Mouse (Mus musculus): ENCODE data around the gene H2-M10.6. TPM values are rescaled to one million over a fixed set of nuclear protein-coding genes. Genes with fewer than 3 reads are reported as not detected.
"Not testable (repeated sequence)": the region's sequence is repeated elsewhere in the genome, so short reads cannot be mapped to it uniquely, and the experiment has no call there.

H2-M10.6 gene
- total RNA-seq (2021) = not detected

DNA sequence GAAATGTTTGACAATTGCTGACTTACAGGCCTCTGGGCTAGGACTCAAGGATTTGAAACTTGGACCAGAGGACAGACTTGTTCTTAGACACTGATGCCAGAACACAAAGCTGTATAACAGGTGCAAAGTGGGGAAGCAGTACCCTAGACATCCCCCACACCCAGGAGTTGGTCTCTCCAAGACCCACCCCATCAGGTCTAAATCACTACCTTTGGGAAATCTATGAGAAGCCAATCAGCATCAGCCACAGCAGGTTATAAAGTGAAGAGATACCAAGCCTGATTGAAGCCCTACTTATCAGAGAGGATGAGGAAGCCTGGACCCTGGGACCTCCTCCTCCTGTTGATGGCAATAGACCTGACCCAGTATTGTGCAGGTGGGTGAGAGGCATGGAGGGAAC lies at the start of gene H2-M10.6:
Gene H2-M10.6 (plus strand): TSS at position 301 of the 400 bp plus-strand sequence.
- no peak for DNase-seq
- intact Hi-C loops (cut with DNase I) = no loop called here

DNA sequence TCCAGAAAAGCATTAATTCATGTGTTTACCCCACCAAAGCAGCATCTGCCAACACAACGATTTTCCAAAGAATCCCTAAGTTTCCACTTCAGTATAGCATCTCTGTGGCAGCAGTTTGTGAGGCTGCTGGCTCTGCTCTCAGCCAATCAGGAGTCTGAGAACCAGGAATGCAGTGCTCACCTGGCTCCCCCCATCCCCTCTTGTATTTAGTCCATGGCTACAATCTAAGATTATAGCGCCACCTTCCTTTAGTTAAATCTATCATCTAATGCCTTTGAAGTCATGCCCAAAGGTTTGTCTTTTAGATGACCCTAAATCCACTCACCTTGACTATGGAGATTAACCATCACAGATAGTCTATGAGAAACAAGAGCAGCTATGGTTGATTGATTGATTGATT lies 48.2 kb upstream of the H2-M10.6 start:
- intact Hi-C loops (cut with DNase I) = no loop called here
- DNase-seq = no peak

DNA sequence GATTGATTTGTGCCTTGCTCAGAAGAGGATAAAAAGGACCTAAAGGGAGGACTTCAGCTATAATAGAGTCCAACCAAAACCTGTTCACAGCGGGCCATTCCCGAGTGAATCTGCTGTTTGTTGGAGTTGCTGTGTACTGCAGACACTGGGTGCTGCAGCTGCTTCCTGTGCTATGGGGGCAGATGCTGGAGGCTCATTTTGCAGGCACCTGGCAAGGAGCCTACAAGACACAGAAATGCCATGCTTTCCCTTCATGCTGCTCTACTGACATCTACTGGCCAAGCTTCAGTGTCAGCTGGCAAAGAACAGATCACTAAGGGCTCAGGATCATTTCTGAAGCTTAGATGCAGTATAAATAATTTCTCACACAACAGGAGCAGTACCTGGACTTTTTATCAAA lies 47.7 kb upstream of the H2-M10.6 start:
- DNase-seq = peak; percentile 72
- intact Hi-C loops (cut with DNase I) = not testable (repeated sequence)

DNA sequence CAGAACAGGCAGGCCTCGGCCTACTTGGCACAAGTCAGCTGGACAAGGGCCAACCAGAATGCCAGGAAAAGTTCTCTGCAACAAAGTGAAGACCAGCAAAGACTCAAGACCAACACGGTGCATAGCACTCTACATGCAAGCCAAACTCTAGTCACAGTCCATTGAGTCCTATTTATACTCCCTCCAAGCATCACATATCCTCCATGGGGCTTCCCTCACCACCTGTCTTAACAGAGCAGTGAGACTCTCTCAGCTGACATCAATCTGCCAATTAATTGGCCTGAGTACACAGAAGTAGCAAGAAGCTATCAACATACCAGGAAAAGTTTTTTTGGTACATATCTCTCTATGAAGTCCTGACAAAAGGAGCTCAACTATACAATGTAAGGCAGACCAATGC lies 46.6 kb upstream of the H2-M10.6 start:
- DNase-seq; intact Hi-C loops (cut with DNase I): not testable (repeated sequence)

DNA sequence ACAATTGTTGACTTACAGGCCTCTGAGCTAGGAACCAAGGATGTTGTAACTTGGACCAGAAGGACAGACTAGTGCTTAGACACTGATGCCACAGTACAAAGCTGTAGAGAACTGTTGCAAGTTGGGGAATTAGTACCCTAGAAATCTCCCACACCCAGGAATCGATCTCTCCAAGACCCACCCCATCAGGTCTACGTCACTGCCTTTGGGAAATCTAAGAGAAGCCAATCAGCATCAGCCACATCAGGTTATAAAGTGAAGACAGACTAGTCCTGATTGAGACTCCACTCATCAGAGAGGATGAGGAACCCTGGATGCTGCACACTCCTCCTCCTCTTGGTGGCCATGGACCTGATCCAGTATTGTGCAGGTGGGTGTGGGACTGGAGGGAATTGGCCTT lies 39.4 kb upstream of the H2-M10.6 start, which contains the start of gene H2-M10.5:
Gene H2-M10.5 (plus strand): TSS at position 301 of the 400 bp plus-strand sequence.
- intact Hi-C loops (cut with DNase I); DNase-seq: not testable (repeated sequence)

DNA sequence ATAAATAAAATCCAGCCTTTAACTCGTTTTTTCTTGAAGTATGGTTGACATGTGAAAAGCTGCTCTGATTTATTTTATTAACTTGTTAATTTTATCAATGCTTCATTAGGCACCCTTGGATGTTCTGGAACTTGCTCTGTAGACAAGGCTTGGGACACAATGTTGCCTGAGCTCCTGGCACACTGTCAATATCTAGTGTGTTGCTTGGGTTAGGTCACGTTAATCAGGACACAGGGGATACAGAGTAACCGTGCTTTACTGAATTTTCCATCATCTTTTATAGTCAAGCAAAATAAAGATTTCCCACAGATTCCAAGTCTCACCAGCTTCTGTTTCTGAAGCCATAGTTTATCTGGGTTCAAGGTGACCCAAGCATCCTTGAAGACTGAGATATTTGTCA lies 30.4 kb upstream of the H2-M10.6 start:
- intact Hi-C loops (cut with DNase I) = no loop called here
- DNase-seq = no peak

DNA sequence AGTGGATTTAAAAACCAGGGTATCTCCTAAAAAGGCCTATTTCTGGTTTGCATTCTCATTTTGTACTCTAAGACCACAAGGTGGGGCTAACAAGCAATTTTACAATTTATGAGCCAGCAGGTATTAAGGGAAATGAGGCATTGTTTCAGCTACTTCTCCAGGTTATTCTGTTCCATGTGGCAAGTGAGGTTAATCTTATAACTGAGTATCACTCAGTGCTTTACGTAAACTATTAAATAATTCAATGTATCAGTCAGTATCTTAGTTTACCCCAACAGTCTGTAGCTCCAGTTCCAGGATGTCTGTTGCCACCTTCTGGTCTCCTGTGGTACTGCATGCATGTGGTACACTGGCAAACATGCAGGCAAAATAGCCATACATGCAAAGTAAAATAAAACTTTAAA lies 25.5 kb upstream of the H2-M10.6 start:
- intact Hi-C loops (cut with DNase I) = not testable (repeated sequence)
- peak; percentile 32 for DNase-seq

DNA sequence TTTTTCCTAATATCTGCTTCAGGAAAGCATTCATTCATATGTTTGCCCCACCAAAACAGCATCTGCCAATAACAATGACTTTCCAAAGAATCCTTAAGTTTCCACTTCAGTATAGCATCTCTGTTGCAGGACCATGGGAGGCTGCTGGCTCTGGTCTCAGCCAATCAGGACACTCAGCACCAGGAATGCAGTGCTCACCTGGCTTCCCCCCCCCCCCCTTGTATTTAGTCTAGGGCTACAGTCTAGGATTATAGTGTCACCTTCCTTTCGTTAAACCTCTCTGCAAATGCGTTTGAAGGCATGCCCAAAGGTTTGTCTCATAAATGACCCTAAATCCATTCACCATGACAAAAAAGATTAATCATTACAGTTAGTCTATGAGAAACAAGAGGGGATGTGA lies 23.6 kb upstream of the H2-M10.6 start:
- intact Hi-C loops (cut with DNase I) = no loop called here
- no peak for DNase-seq

DNA sequence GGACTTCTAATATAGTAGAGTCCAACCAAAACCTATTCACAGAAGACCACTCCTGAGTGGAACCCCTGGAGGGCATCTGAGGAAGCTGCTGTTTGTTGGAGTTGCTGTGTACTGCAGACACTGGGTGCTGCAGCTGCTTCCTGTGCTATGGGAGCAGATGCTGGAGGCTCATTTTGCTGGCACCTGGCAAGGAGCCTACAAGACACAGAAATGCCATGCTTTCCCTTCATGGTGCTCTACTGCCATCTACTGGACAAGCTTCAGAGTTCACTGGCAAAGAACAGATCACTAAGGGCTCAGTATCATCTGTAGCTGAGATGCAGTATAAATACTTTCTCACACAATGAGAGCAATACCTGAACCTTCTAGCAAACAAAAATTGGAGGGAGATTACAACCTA lies 23.2 kb upstream of the H2-M10.6 start:
- intact Hi-C loops (cut with DNase I) = not testable (repeated sequence)

DNA sequence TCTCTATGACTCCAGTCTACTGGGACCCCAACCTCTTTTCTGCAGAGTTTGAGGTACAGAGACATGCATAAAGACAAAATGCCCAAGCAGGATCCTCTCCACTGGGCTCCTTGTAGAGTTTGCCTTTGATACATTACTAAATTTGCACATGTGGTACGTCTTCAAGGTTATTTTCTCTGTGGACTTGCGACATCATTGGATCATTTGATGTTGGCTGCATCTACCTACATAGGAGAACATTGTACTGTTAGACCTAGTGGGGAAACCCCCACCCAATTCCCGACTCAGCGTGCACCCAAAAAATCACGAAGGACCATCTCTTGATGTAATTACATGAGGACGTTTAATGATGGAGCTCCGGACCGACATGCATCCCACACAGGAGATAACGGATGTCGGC lies 12.5 kb upstream of the H2-M10.6 start:
- DNase-seq = no peak
- intact Hi-C loops (cut with DNase I) = no loop called here

More for the DNA sequence above, 23.2 kb upstream of the H2-M10.6 start:
- DNase-seq = peak; percentile 87

DNA sequence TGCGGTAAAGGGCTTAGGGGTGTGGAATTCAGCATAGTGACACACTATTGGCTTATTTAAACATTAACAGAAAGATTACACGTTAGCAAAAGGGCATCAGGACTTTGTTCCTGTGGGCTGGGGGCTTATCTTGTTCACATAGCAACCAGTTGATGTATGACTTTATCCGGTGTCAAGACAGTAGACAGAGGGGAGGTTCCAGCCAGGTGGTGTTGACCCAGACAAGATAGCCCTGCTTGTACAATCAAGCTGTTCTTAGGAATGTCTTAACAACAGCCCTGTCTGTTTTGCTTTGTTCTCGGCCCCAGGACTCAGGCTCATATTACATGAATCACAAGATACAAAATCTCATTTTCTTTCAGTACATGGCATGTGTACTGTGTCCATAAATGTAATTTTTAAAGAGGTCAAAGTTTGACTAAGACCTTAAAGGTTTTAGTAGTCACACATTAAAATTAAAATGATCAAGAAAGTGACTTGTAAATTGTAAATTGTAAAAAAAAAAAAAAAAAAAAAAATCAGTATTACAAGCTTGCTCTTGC lies 12.0 kb upstream of the H2-M10.6 start:
- DNase-seq = not testable (repeated sequence)
- intact Hi-C loops (cut with DNase I) = loop anchor here (10.0 kb wide), 1 partner anchor 445 kb away; no protein-coding TSS in a partner anchor

DNA sequence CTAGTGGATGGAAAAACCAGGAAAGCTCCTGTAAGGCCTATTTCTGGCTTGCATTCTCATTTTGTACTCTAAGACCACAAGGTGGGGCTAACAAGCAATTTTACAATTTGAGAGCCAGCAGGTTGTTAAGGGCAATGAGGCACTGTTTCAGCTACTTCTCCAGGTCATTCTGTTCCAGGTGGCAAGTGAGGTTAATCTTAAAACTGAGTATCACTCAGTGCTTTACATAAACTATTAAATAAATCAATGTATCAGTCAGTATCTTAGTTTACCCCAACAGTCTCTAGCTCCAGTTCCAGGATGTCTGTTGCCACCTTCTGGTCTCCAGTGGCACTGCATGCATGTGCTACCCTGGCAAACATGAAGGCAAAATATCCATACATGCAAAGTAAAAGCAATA lies 12.0 kb downstream of the H2-M10.6 start:
- intact Hi-C loops (cut with DNase I) = no loop called here
- peak; percentile 52 for DNase-seq

DNA sequence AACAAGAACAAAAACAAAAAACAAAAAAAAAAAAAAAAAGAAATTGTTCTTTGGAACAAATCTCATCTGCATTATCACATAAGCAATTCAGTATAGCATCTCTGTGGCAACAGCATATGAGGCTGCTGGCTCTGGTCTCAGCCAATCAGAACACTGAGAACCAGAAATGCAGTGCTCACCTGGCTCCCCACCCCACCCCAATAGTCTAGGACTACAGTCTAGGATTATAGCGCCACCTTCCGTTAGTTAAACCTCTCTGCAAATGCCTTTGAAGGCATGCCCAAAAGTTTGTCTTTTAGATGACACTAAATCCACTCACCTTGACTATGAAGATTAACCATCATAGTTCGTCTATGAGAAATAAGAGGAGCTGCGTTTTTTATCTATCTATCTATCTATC lies 13.6 kb downstream of the H2-M10.6 start:
- DNase-seq = peak; percentile 18

DNA sequence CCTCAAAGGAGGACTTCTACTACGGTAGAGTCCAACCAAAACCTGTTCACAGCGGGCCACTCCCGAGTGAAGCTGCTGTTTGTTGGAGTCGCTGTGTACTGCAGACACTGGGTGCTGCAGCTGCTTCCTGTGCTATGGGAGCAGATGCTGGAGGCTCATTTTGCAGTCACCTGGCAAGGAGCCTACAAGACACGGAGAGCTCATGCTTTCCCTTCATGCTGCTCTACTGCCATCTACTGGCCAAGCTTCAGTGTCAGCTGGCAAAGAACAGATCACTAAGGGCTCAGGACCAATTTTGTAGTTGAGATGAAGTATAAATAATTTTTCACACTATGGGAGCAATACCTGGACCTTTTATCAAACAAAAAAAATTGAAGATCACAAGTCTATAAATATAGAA lies 14.0 kb downstream of the H2-M10.6 start:
- peak; percentile 93 for DNase-seq
- intact Hi-C loops (cut with DNase I) = not testable (repeated sequence)

More for the DNA sequence above, 13.6 kb downstream of the H2-M10.6 start:
- intact Hi-C loops (cut with DNase I) = no loop called here

DNA sequence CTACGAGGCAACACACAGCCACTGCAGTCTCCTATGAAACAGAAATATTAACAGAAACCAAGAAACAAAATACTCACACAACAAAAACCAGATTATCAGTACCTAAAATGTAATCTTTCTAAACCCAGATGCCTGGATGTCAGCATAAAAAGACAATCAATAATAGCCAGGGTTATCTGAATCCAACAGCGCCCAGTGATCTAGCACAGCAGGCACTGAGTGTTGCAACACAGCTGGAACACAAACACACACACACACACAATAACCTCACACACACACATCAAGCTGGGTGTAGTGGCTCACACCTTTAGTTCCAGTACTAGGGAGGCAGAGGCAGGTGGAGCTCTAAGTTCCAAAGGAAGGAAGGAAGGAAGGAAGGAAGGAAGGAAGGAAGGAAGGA lies 16.5 kb downstream of the H2-M10.6 start:
- no peak for DNase-seq
- intact Hi-C loops (cut with DNase I) = no loop called here

DNA sequence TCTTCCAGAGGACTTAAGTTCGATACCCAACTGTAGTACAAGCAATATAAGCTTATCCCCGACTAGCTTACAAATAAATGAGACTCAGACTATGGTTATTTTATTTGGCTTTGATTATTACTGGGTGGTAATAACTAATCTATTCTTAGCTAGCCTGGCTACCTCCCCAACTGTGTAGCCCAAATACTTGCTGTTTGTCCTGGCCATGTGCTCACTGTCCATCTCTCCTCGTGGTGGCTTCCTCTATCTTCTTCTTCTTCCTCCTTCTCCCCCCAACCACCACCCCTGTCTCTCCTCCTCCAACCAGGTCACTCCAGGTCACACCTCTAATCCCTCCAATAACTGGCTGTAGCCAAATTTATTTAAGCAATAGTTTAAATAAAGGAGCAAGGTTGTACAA lies 18.5 kb downstream of the H2-M10.6 start:
- no peak for DNase-seq
- intact Hi-C loops (cut with DNase I) = no loop called here

DNA sequence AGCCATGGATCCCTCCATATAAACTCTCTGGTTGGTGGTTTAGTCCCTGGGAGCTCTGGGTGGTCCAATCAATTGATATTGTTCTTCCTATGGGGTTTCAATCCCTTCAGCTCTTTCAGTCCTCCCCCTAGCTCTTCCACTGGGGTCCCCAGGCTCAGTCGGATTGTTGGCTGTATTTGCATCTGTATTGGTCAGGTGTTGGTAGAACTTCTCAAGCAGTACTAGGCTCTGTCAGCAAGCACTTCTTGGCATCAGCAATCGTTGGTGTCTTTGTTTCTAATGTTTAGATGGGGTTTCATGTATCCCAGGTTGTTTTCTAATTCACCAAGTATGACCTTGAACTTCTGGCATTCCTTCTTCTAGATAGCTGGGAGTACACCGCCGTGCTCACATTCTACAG lies 20.7 kb downstream of the H2-M10.6 start:
- no peak for DNase-seq
- intact Hi-C loops (cut with DNase I) = no loop called here

DNA sequence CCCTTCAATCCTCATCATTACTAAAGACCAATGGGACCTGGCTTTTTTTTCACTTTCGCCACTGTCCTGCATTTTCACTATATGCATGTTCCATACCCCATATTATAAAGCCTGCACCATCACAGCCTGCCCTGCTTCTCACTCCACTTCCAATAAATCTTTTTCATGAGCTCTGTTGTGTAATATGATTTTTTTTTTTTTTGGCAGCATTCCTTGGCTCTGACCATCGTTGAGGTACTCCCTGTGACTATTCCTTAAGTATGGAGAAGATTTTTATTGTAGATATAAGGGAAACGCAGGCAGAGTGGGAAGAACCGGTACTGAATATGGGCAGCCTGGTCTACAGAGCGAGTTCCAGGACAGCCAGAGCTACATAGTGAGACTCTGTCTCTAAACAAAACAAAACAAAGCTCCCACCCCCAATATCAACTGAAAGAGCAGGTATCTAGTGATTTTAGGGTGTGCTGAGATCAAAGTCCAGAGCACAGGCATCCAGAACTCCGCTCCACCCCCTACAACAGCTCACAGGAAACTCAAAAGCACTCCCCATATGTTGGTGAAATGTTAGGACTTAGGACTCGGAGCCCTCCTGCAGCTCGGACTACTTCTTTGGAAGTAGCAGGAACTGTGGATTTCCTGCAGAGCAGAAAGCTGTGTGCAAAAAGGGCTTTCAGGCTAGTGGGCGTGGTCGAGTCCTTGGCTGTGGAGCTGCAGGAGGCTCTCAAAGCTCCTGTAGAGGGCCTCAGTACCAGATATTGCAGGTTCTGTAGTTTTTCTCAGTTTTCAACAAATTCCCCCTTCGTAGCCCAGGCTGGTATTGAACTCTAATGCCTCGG lies 23.8 kb downstream of the H2-M10.6 start:
- intact Hi-C loops (cut with DNase I) = no loop called here

DNA sequence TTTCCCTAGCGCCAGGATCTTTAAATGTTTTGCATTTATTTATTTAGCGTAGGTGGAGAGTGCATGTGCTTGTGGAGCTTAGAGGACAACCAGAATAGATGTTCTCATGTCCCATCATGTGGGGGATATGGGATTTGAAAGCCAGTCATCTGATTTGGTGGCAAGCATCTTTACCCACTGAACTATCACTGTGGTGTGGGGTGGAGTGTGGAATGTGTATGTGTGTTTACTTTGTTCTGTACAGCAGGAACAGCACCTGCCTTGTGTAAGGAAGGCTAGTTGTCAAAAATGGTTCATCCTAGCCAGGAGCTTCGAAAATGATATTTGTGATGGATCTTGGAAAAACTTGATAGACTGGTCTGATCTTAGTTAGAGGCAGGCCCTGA lies 24.4 kb downstream of the H2-M10.6 start:
- intact Hi-C loops (cut with DNase I) = no loop called here
- DNase-seq = no peak

More for the DNA sequence above, 23.8 kb downstream of the H2-M10.6 start:
- peak; percentile 40 for DNase-seq

DNA sequence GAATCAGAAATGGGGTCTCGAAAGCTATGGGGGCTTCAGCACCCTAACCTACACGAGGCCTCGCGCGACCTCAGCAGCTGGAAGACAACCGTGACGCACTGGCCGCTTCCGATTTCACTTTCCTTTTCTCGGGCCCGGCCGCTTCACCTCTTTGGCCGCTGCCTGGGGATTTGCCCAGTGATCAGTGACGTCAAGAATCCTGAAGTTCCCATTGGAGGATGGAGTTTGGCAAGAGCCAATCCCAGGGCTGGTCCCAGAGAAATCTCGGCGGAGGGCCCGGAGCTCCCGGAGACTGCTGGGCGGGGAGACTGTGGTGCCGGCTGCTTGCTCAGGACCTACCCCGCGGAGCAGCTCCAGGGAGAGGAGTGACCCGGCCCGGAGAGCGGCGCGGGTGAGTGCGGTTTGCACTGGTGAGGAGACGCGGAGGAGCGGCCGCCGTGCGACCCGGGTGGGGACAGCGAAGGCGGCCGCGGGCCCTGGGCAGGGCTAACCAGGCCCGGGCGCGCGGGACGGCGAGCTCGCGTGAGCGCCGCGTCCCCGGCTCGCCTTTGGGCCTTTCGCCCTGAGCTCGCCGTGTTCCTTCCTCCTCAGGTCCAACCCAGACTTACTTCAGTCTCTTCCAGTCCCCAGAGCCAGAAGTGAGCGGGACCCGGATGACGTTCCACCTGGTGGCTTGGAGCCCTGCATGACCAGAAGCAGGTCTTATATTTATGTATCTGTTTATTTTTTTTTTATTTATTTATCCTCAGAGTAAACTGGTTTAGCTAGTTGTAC lies 25.1 kb downstream of the H2-M10.6 start, which contains the start of gene Trim26:
Gene Trim26 (plus strand): TSS at position 261 of the 774 bp plus-strand sequence.
- intact Hi-C loops (cut with DNase I) = no loop called here
- DNase-seq = peak; percentile 95

DNA sequence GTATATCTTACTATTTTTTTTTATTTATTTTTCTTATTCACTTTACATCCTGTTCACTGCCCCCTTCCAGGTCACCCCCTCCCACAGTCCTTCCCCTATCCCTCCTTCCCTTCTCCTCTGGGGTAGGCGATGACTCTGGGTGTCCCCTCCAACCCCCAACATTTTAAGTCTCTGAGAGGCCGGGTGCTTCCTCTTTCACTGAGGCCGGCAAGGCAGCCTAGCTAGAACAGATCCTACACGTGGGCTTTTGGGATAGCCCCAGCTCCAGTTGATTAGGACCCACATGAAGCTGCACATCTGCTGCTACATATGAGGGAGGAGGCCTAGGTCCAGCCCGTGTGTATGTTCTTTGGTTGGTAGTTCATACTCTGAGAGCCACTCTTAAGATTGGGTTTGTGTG lies 27.0 kb downstream of the H2-M10.6 start:
- DNase-seq = no peak
- intact Hi-C loops (cut with DNase I) = no loop called here
